Mouse (Mus musculus) intestine, embryonic 16.5 days (tissue): ENCODE results near the gene Kbtbd6. TPM values are rescaled to one million over a fixed set of nuclear protein-coding genes. Genes with fewer than 3 reads are reported as not detected.

Experiments used
- ATAC-seq: fragments of 200-750 bp; cut with Nextera tagmentation; 2 replicates; pipeline ENCODE4 v1.8.0; 2017; ENCODE audit warnings: moderate TSS enrichment, moderate library complexity
- H3K27ac ChIP-seq: fragments of 300-500 bp; sonication (generic); 2 replicates; pipeline ENCODE4 v1.5.1; 2014; ENCODE audit warnings: mild to moderate bottlenecking, low read length
- H3K27me3 ChIP-seq: fragments of 300-500 bp; sonication (generic); replicated peaks from 2 replicates; pipeline ENCODE4 v1.6.1; 2014; ENCODE audit warnings: low read length, control low read depth, mixed read lengths; ENCODE audit not compliant: control insufficient read depth, insufficient read depth
- H3K36me3 ChIP-seq: fragments of 300-500 bp; sonication (generic); 2 replicates; pipeline ENCODE4 v1.6.1; 2014; ENCODE audit warnings: low read length, control low read depth; ENCODE audit not compliant: control insufficient read depth, insufficient read depth
- H3K4me1 ChIP-seq: fragments of 300-500 bp; sonication (generic); 2 replicates; pipeline ENCODE4 v1.6.1; 2014; ENCODE audit warnings: low read length, control low read depth, mixed read lengths; ENCODE audit not compliant: control insufficient read depth, insufficient read depth
- H3K4me2 ChIP-seq: fragments of 300-500 bp; sonication (generic); 2 replicates; pipeline ENCODE4 v1.6.1; 2014; ENCODE audit warnings: low read depth, low read length, control low read depth
- H3K4me3 ChIP-seq: fragments of 300-500 bp; sonication (generic); 2 replicates; pipeline ENCODE4 v1.5.1; 2014; ENCODE audit warnings: mild to moderate bottlenecking, low read length
- H3K9ac ChIP-seq: fragments of 300-500 bp; sonication (generic); 2 replicates; pipeline ENCODE4 v1.6.1; 2014; ENCODE audit warnings: low read depth, low read length
- H3K9me3 ChIP-seq: fragments of 300-500 bp; sonication (generic); 2 replicates; pipeline ENCODE4 v1.6.1; 2016; ENCODE audit warnings: low read length, control low read depth; ENCODE audit not compliant: control insufficient read depth
- WGBS: fragments of 180-500 bp; shearing (Covaris S2); extraction: QIAGEN DNeasy Blood & Tissue Kit; methylation state at CpG from one replicate; pipeline ENCODE4 v1.1.7; 2014; 5-methylcytosine and 5-hydroxymethylcytosine counted together
- polyA plus RNA-seq: library from polyadenylated mRNA; unstranded; fragments of >200 nt; fragmentation: Nextera tagmentation; extraction: Ambion mirVana; gene quantifications from 2 replicates; pipeline ENCODE4 v1.2.1, GENCODE M21; 2015

Gene Kbtbd6
- polyA plus RNA-seq, 1 experiment from 2014 or later, result 1.8 TPM

- Histone ChIP-seq H3K27ac (no peak overlapping the region), H3K4me1 (no peaks in the 10 kb centered on the region), H3K9ac (no peak overlapping the region), H3K4me3 (no peak overlapping the region), H3K9me3 (no peaks in the 10 kb centered on the region), H3K4me2 (no peak overlapping the region), H3K36me3 (peaks cover 10% of the 10 kb centered on the region; the same call in 1 of the 2 replicates), H3K27me3 (no peaks in the 10 kb centered on the region)
- 90% methylated on average over 2 of the region's 2 CpGs for WGBS
- no peak for ATAC-seq
Observed at GRCm38 (mm10) chr14:79473384-79473783, 21.7 kb downstream of the Kbtbd6 start.

GRCm38 (mm10) chr14:79480624-79481338 is 29.1 kb downstream of the Kbtbd6 start, which contains the start of gene Elf1:
Gene Elf1, plus strand, starts transcription at chr14:79481194.
- H3K27ac ChIP-seq, result peak within 1 kb of the TSS; percentile 100
- WGBS, result under 1% methylated on average over 88 of the region's 96 CpGs
- peaks cover 34% of the 10 kb centered on the region for H3K4me1 ChIP-seq
- no peaks in the 10 kb centered on the region for H3K27me3 ChIP-seq
- H3K9me3 ChIP-seq, result no peaks in the 10 kb centered on the region
- peak within 1 kb of the TSS; percentile 99 for H3K4me3 ChIP-seq
- H3K4me2 ChIP-seq, result peak within 1 kb of the TSS; percentile 93
- H3K36me3 ChIP-seq, result no peaks in the 10 kb centered on the region
- peak within 1 kb of the TSS; percentile 100 for H3K9ac ChIP-seq
- peak; percentile 83 for ATAC-seq

GRCm38 (mm10) chr14:79481339-79482151 is 29.9 kb downstream of the Kbtbd6 start, which contains the start of gene Wbp4:
Gene Wbp4, minus strand, starts transcription at chr14:79481520.
- H3K4me2 ChIP-seq, result peak within 1 kb of the TSS; percentile 93
- peak; percentile 84 for ATAC-seq

GRCm38 (mm10) chr14:79482251-79482661 is 30.6 kb downstream of the Kbtbd6 start:
- Histone ChIP-seq H3K27me3 (no peaks in the 10 kb centered on the region), H3K9ac (peak overlapping the region; percentile 100), H3K36me3 (no peaks in the 10 kb centered on the region), H3K27ac (peak overlapping the region; percentile 100), H3K4me1 (peaks cover 46% of the 10 kb centered on the region), H3K4me3 (peak overlapping the region; percentile 99), H3K9me3 (no peaks in the 10 kb centered on the region), H3K4me2 (peak overlapping the region; percentile 93)
- WGBS, result under 1% methylated on average over 11 of the region's 11 CpGs
- ATAC-seq, result no peak

More at GRCm38 (mm10) chr14:79481339-79482151, 29.9 kb downstream of the Kbtbd6 start, which contains the start of gene Wbp4:
- H3K4me1 ChIP-seq, result peaks cover 39% of the 10 kb centered on the region
- H3K27ac ChIP-seq, result peak within 1 kb of the TSS; percentile 100
- H3K27me3 ChIP-seq, result no peaks in the 10 kb centered on the region
- H3K9me3 ChIP-seq, result no peaks in the 10 kb centered on the region
- no peaks in the 10 kb centered on the region for H3K36me3 ChIP-seq
- H3K4me3 ChIP-seq, result peak within 1 kb of the TSS; percentile 99
- WGBS, result under 1% methylated on average over 76 of the region's 86 CpGs
- H3K9ac ChIP-seq, result peak within 1 kb of the TSS; percentile 100

GRCm38 (mm10) chr14:79482747-79483355 is 31.2 kb downstream of the Kbtbd6 start:
- Histone ChIP-seq H3K4me3 (peak overlapping the region; percentile 99), H3K27ac (peak overlapping the region; percentile 100), H3K9ac (peak overlapping the region; percentile 100), H3K27me3 (no peaks in the 10 kb centered on the region), H3K9me3 (no peaks in the 10 kb centered on the region), H3K4me1 (peaks cover 49% of the 10 kb centered on the region), H3K36me3 (no peaks in the 10 kb centered on the region), H3K4me2 (peak overlapping the region; percentile 93)
- ATAC-seq, result no peak
- WGBS, result 13% methylated on average over 15 of the region's 15 CpGs

GRCm38 (mm10) chr14:79483611-79484120 is 32.0 kb downstream of the Kbtbd6 start:
- H3K9ac ChIP-seq, result peak overlapping the region; percentile 100
- peak overlapping the region; percentile 99 for H3K4me3 ChIP-seq
- WGBS, result 39% methylated on average over 8 of the region's 8 CpGs
- peaks cover 53% of the 10 kb centered on the region for H3K4me1 ChIP-seq
- H3K36me3 ChIP-seq, result no peaks in the 10 kb centered on the region
- H3K4me2 ChIP-seq, result peak overlapping the region; percentile 93
- no peak for ATAC-seq
- H3K27ac ChIP-seq, result peak overlapping the region; percentile 100
- H3K9me3 ChIP-seq, result no peaks in the 10 kb centered on the region
- no peaks in the 10 kb centered on the region for H3K27me3 ChIP-seq

- Histone ChIP-seq H3K36me3 (no peaks in the 10 kb centered on the region), H3K27ac (peak overlapping the region; percentile 82), H3K27me3 (no peaks in the 10 kb centered on the region), H3K9ac (peak overlapping the region; percentile 54), H3K4me3 (peak overlapping the region; percentile 42), H3K9me3 (no peaks in the 10 kb centered on the region), H3K4me2 (peak overlapping the region; percentile 64), H3K4me1 (peaks cover 44% of the 10 kb centered on the region)
- 21% methylated on average over 8 of the region's 8 CpGs for WGBS
- no peak for ATAC-seq
Observed at GRCm38 (mm10) chr14:79486617-79486992, 35.0 kb downstream of the Kbtbd6 start.

- Histone ChIP-seq H3K4me2 (peak overlapping the region; percentile 64), H3K9me3 (no peaks in the 10 kb centered on the region), H3K4me3 (peak overlapping the region; percentile 42), H3K9ac (peak overlapping the region; percentile 54), H3K27ac (peak overlapping the region; percentile 82), H3K27me3 (no peaks in the 10 kb centered on the region), H3K36me3 (no peaks in the 10 kb centered on the region), H3K4me1 (peaks cover 44% of the 10 kb centered on the region)
- 9% methylated on average over 19 of the region's 19 CpGs for WGBS
- ATAC-seq, result peak; percentile 52
Observed at GRCm38 (mm10) chr14:79486993-79487731, 35.5 kb downstream of the Kbtbd6 start.
